Mouse (Mus musculus) stomach, postnatal 0 days (tissue): ENCODE results near the gene Nubp2. TPM values are rescaled to one million over a fixed set of nuclear protein-coding genes. Genes with fewer than 3 reads are reported as not detected.

Source experiments
- ATAC-seq: fragments of 200-750 bp; cut with Nextera tagmentation; 2 replicates; pipeline ENCODE4 v1.8.0; 2017; ENCODE audit not compliant: low FRiP score, low TSS enrichment
- DNase-seq: peaks from one replicate; pipeline ENCODE4 v3.0.0-alpha.2; 2016; ENCODE audit warnings: low spot score
- H3K27ac ChIP-seq: fragments of 300-500 bp; sonication (generic); replicated peaks from 2 replicates; pipeline ENCODE4 v1.5.1; 2014; ENCODE audit warnings: mild to moderate bottlenecking, control low read depth
- H3K27me3 ChIP-seq: fragments of 300-500 bp; sonication (generic); 2 replicates; pipeline ENCODE4 v1.6.1; 2014; ENCODE audit warnings: low read length; ENCODE audit not compliant: control insufficient read depth, insufficient read depth
- H3K36me3 ChIP-seq: fragments of 300-500 bp; sonication (generic); 2 replicates; pipeline ENCODE4 v1.6.1; 2014; ENCODE audit warnings: low read length, mixed read lengths; ENCODE audit not compliant: control insufficient read depth, insufficient read depth
- H3K4me1 ChIP-seq: fragments of 300-500 bp; sonication (generic); replicated peaks from 2 replicates; pipeline ENCODE4 v1.6.1; 2014; ENCODE audit warnings: antibody characterized with exemption; ENCODE audit not compliant: control insufficient read depth, insufficient read depth
- H3K4me2 ChIP-seq: fragments of 300-500 bp; sonication (generic); replicated peaks from 2 replicates; pipeline ENCODE4 v1.6.1; 2014; ENCODE audit warnings: low read depth, mild to moderate bottlenecking, control low read depth, moderate library complexity
- H3K4me3 ChIP-seq: fragments of 300-500 bp; sonication (generic); 2 replicates; pipeline ENCODE4 v1.5.1; 2014; ENCODE audit warnings: low read depth, low read length, control low read depth
- H3K9ac ChIP-seq: fragments of 300-500 bp; sonication (generic); 2 replicates; pipeline ENCODE4 v1.6.1; 2014; ENCODE audit warnings: mild to moderate bottlenecking, low read length, control low read depth, mixed read lengths
- H3K9me3 ChIP-seq: fragments of 300-500 bp; sonication (generic); 2 replicates; pipeline ENCODE4 v1.6.1; 2016; ENCODE audit warnings: low read length; ENCODE audit not compliant: control insufficient read depth
- CTCF ChIP-seq: IDR thresholded peaks from 2 replicates; pipeline ENCODE4 v1.5.1; 2016; ENCODE audit warnings: antibody characterized with exemption, low read depth, mild to moderate bottlenecking, moderate library complexity
- EP300 ChIP-seq: optimal IDR thresholded peaks from 2 replicates; pipeline ENCODE3; 2016; ENCODE audit warnings: antibody characterized with exemption
- WGBS: fragments of 180-500 bp; shearing (Covaris S2); extraction: QIAGEN DNeasy Blood & Tissue Kit; methylation state at CpG from one replicate; pipeline ENCODE4 v1.1.7; 2014; 5-methylcytosine and 5-hydroxymethylcytosine counted together
- polyA plus RNA-seq: library from polyadenylated mRNA; unstranded; fragments of >200 nt; fragmentation: Nextera tagmentation; extraction: Ambion mirVana; gene quantifications from 2 replicates; pipeline ENCODE4 v1.2.1, GENCODE M21; 2015

Gene Nubp2
- polyA plus RNA-seq, 1 experiment from 2014 or later, result 39.4 TPM

DNA sequence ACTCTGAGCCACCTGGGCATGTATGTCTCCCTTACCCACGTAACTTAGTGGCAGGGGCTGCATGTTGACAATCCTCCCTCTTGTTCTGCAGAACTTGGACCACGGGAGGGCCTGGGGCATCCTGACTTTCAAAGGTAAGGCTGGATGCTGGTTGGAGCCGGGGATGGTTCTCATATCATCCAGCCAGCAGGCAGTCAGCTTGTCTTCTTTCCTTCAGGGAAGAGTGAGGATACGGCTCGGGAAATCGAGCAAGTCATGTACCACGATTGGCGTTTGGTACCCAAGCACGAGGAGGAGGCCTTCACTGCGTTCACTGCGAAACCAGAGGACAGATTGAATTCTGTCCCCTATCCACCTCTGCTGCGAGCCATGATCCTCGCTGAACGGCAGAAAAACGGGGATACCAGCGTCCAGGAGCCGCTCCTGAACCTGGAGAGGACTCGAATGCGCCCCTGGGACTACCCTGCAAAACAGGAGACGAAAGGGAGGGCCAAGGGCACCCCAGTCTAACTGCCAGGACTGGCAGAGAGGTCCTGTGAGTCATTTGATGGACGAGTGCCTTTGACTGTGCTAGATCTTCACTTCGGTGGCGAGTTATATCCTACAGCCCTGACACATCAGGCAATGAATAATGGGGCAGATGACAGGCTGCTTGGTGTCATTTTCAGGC lies 9.6 kb upstream of the Nubp2 start:
- Histone ChIP-seq H3K4me1 (peaks cover 5% of the 10 kb centered on the region), H3K9ac (peak overlapping the region; percentile 93), H3K27me3 (no peaks in the 10 kb centered on the region), H3K4me3 (peak overlapping the region; percentile 92), H3K9me3 (no peaks in the 10 kb centered on the region), H3K4me2 (peak overlapping the region; percentile 99), H3K36me3 (peaks cover 22% of the 10 kb centered on the region), H3K27ac (peak overlapping the region; percentile 91)
- no peak for TF ChIP-seq EP300
- TF ChIP-seq CTCF, result no peak
- WGBS, result 9% methylated on average over 23 of the region's 23 CpGs
- ATAC-seq (no peak), DNase-seq (no peak)

DNA sequence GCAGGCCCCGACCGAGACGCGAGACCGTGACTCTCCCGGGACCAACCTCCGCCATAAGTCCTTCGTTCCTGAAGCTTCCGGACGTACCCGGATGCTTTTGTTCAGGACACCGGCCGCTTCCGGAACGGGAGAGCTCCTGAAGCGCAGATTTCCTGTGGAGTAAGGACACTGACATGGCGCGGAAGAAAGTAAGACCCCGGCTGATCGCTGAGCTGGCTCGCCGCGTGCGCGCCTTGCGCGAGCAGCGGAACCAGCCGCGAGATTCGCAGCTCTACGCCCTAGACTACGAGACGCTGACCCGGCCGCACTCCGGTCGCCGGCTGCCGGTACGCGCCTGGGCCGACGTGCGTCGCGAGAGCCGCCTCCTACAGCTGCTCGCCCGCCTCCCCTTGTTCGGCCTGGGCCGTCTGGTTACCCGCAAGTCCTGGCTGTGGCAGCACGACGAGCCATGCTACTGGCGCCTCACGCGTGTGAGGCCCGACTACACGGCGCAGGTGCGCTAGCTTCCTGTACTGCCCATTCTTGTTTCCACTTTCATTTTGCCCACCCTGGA lies 8.9 kb upstream of the Nubp2 start, which contains the start of the genes Eme2 and Mrps34:
Gene Eme2 (minus strand): TSS at position 93 of the 553 bp plus-strand sequence.
Gene Mrps34 (plus strand): TSS at position 122 of the 553 bp plus-strand sequence.
- peak; percentile 63 for ATAC-seq
- WGBS, result under 1% methylated on average over 61 of the region's 62 CpGs
- H3K36me3 ChIP-seq, result peaks cover 20% of the 10 kb centered on the region

DNA sequence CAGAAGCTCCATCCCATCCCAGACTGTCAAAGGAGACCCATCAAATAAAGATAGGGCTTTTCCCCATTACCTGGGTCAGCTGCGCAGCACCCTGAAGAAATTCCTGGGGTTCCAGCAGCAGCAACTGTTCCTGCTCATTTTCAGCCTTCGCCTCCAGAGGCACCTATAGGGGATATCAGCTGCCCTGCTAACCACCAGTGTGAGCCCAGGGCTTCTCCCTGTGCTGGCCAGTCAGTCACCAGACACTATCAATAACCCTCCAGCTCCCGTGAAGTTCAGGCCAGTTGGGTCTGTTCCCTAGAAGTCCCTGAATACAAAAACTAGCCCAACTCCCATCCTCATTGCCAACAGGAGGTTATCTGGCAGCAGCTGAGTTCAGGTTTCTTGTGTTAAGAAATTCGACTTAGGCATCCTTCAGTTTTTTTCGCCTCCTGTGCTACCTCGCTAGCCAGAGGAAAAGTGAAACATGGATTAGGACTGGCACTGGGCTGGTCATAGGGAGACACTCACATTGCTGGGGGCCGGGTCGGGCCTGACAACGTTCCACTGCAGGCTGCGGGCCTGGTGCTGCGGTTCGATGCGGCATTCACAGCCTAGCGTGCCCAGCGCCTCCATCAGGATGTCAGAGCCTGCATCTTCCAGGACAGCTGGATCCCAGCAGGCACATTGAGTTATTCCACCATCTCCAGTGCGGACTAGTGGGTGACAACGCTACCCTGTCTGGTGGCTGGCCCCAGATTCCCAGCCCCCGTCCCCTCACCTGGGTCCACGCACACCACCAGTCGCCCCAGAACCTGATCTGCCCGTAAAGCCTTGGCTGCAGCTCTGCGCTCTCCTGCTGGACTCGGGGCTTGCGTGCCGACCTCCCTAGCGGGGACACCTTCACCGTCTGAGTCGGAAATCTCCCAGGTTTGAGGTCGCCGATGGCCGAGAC lies 8.2 kb upstream of the Nubp2 start:
- DNase-seq, result no peak
- 9% methylated on average over 31 of the region's 31 CpGs for WGBS

More for the DNA sequence above, 8.9 kb upstream of the Nubp2 start, which contains the start of the genes Eme2 and Mrps34:
- peak within 1 kb of the TSS; percentile 99 for H3K4me2 ChIP-seq
- H3K27me3 ChIP-seq, result no peaks in the 10 kb centered on the region
- no peaks in the 10 kb centered on the region for H3K9me3 ChIP-seq
- peak within 1 kb of the TSS; percentile 91 for H3K27ac ChIP-seq
- TF ChIP-seq CTCF (no peak), EP300 (no peak)
- DNase-seq, result peak; percentile 90
- H3K9ac ChIP-seq, result peak within 1 kb of the TSS; percentile 93
- peaks cover 5% of the 10 kb centered on the region for H3K4me1 ChIP-seq
- H3K4me3 ChIP-seq, result peak within 1 kb of the TSS; percentile 92

DNA sequence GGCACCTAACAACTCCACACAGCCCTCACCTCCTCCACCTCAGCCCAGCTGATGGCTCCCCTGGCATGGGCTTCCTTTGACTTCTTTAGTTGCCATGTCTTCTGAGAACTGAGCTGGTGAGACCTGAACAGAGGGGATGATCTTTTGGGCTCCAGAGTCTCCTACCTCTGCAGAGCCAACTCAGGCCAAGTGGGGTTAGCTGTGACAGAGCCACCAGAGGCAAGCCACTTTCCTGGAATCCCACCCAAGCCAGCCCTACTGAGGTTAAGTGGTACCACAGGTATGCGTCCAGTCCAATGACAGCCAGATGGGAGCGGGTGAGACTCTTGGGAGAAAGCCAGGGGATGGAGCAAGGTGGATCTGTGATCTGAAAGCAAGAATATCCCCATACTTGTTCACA lies 7.1 kb upstream of the Nubp2 start:
- no peak for TF ChIP-seq EP300
- no peak for TF ChIP-seq CTCF
- H3K27ac ChIP-seq, result no peak overlapping the region
- H3K27me3 ChIP-seq, result no peaks in the 10 kb centered on the region
- H3K4me2 ChIP-seq, result no peak overlapping the region
- H3K9me3 ChIP-seq, result no peaks in the 10 kb centered on the region
- H3K36me3 ChIP-seq, result peaks cover 8% of the 10 kb centered on the region; the same call in 1 of the 2 replicates
- DNase-seq, result no peak
- H3K9ac ChIP-seq, result no peak overlapping the region
- no peak overlapping the region for H3K4me3 ChIP-seq
- no peak for ATAC-seq
- peaks cover 5% of the 10 kb centered on the region for H3K4me1 ChIP-seq
- 91% methylated on average over 2 of the region's 2 CpGs for WGBS

More for the DNA sequence above, 8.2 kb upstream of the Nubp2 start:
- TF ChIP-seq CTCF (0 out of 2 replicates have a peak, but pooled peaks have one; percentile 10), EP300 (no peak)
- Histone ChIP-seq H3K27me3 (no peaks in the 10 kb centered on the region), H3K36me3 (peaks cover 14% of the 10 kb centered on the region), H3K4me2 (peak overlapping the region; percentile 99), H3K4me3 (peak overlapping the region; percentile 92), H3K9me3 (no peaks in the 10 kb centered on the region), H3K4me1 (peaks cover 5% of the 10 kb centered on the region), H3K27ac (peak overlapping the region; percentile 91), H3K9ac (peak overlapping the region; percentile 93)
- ATAC-seq, result no peak

DNA sequence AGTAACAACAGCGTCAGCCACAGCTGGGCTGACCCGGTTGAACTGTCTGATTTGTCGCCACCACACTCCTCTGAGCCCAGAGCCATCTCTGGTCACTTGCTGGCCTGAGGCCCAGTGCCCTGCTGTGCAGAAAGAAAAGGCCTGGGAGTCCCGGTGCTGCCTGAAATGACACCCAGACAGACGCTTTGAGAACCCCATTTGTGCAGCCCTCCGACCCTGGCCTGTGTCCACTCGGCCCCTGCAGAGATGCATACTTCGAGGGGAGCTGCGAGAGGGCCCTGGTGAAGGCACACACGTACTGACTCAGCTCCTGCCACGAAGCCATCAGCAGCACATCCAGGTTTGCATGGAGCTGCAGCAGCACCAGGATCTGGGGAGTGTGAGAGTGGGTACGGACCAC lies 6.6 kb upstream of the Nubp2 start:
- DNase-seq (no peak), ATAC-seq (no peak)
- Histone ChIP-seq H3K4me2 (no peak overlapping the region), H3K9me3 (no peaks in the 10 kb centered on the region), H3K4me3 (no peak overlapping the region), H3K27me3 (no peaks in the 10 kb centered on the region), H3K36me3 (peaks cover 8% of the 10 kb centered on the region; the same call in 1 of the 2 replicates), H3K4me1 (peaks cover 5% of the 10 kb centered on the region), H3K27ac (no peak overlapping the region), H3K9ac (no peak overlapping the region)
- TF ChIP-seq CTCF (no peak), EP300 (no peak)
- WGBS, result 91% methylated on average over 12 of the region's 12 CpGs
